Mouse (Mus musculus) urinary bladder, postnatal 4 days (tissue): ENCODE data around the gene Slamf6.
"Not testable (repeated sequence)": the region's sequence is repeated elsewhere in the genome, so short reads cannot be mapped to it uniquely, and the experiment has no call there.

Source experiments
- DNase-seq, 2 experiments: peaks; one replicate each; pipeline ENCODE4 v3.0.0; 2021 to 2022; ENCODE audit warnings: low spot score in 2 of 2

The Slamf6 gene

GRCm38 (mm10) chr1:171917305-171918039, at the start of gene Slamf6:
TSS of gene Slamf6 (plus strand) at chr1:171917515.
- DNase-seq: no peak

DNA sequence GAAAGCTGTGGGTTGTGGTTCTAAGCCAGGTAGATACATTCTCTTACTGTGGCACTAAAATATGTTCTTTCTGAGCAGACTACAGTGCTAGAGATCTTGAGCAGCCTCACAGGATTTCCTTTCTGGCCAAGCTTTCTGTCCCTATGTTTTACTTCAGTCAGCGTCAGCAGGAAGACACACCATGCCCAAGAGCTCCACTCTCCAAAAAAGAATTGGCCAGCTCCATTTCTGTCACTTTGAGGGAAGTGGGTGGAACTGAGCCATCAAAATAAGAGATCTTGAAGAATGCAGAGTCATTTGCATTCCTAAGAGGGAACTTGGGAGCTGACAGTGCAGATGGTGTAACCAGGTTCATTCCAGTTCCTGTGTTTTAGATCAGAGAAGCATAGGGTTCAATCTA, 30.3 kb upstream of the Slamf6 start:
- no peak for DNase-seq

GRCm38 (mm10) chr1:171895364-171895763, 22.0 kb upstream of the Slamf6 start, which contains the start of gene Gm10521:
TSS of gene Gm10521 (plus strand) at chr1:171895664.
- not testable (repeated sequence) for DNase-seq

DNA sequence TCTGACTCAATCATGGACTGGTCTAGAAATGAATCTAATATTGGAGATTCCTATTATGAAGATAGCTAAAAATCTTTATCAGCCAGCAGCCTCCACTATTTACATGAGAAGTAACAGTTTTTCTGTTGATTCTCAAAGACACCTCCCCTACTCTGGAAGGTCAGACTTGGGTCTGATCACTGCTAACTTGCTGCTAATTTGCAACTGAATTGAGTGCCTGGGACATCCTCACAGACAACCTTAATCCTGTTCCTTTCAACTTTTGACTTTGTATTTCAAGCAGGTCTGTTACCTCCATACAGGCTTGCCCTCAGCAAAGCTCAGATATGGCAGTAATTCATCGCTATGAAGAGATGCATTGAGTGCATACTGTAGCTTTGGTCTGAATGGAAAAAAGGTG, 13.3 kb upstream of the Slamf6 start:
- no peak for DNase-seq

DNA sequence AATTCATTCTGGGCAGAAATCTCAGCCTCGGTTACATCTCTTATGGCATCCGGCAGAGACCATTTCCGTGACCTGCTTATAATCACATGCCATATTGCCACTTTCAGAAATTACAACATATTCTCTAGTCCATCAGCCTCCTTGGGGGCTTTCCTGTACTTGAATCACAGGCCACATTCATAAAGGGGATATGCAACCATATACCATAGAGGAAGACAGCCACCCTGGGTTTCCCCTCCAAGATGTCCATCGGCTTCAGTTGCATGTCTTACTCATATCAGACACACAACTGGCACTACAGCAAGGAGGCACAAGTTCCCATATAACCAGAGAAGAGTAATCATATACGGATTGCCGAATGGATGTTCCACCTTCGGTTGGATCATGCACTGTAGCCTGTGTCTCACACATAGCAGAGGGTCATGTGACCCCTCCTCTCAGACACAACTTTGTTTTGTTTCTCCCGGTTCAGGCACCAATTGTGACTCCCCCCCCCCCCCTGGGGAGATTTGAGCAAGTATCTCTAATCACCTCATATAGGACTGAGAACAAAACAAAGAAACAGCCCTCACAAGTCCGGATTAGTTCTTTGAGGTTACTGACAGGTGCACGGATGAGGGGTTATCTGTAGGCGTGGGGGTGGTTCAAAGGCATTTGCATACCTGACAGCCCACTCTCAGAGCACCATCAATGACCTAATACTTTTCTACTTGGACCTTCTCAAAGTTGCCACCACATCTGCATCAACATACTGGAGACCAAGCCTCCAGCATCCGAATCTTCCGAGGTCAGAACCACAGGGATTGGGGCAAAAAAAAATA, 1.5 kb upstream of the Slamf6 start:
- DNase-seq: no peak

DNA sequence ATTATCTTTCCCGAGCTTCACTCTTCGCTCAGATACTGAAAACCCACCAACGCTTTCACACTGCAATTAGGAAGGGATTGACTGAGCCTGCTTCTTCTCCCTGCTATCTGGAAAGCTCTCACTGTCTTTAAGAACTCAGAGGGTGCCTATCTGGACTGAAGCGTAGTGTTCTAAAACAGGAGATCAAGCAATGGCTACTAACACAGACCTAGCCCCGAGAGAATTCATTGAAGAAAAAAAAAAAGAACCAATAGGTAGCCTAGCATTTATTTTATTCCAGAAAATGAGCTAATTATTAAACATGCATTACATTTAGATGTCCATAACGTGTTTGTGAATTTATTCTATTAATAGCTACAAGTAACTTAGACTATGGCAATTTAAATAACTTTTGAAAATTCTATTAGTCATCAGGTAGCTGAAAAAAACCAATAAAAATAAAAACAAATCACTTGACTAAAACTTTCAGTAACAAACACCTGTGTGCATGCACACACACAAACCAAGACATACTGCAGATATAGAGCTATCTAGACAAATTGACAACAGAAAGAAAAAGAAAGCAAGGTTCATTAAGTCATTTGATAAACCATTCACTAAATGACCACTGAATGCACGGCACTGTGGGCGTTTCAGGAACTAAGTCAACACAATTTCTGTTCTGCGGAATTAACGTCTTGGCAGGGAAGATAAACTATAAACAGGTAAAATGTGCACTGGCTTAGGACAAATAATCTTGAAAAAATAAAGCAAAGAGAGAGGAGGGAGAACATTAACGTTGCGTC, 1.0 kb downstream of the Slamf6 start:
- no peak for DNase-seq

- DNase-seq: no peak
These were observed 1.9 kb downstream of the Slamf6 start for GRCm38 (mm10) chr1:171919193-171919592.

GRCm38 (mm10) chr1:171919901-171920510, 2.7 kb downstream of the Slamf6 start:
- DNase-seq: no peak

- DNase-seq: no peak
These were observed 3.8 kb downstream of the Slamf6 start for GRCm38 (mm10) chr1:171920989-171921621.

GRCm38 (mm10) chr1:171921641-171922040, 4.3 kb downstream of the Slamf6 start:
- DNase-seq: no peak

GRCm38 (mm10) chr1:171922844-171923243, 5.5 kb downstream of the Slamf6 start:
- no peak for DNase-seq

GRCm38 (mm10) chr1:171924900-171925299, 7.6 kb downstream of the Slamf6 start:
- DNase-seq: no peak

- no peak for DNase-seq
These were observed 16.5 kb downstream of the Slamf6 start for GRCm38 (mm10) chr1:171933851-171934250.

DNA sequence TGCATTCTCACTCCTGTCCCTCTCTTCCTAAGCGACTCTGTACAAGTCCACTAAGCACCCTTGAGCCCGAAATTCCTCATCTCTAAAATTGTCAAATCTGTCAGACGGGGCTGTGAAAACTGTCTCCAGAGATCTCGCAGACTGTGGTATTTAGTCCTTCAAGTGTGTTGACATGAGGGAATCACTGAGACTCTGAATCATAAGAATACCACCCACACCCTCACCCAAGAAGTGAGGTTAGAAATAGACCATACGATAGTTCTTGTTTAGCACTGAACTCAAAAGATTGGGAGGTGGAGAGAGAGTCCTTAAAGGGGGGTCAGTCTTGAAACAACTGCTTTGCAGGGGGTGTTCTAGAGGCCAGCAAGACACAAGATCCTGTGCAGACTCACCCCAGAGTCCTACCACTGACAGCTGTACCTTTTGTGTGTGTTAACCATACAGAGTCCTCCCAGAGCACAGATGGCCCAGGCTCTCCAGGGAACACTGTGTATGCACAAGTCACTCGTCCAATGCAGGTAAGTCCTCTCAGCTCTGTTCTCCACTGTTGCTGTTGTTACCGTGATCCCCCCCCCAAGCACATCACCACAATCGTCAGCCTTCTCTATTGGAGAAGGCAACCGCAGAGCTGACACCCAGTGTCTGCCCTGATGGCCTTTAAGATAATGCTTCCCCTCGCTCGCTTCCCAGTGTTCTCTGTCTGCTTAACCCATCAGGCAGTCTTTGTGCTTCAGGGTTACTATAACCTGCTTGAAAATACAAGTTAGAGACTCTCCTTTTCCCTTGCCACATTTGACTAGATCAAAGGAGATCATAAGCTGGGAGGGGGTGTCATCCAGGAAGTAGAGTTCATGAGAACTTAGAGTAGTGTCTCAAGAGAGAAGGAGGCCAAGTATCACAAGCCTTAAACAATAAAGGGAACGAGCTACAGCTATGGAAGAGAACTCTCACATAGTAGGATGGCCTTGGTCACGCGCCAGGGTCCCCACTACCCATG, 21.9 kb downstream of the Slamf6 start:
- DNase-seq: no peak

GRCm38 (mm10) chr1:171940626-171941025, 23.3 kb downstream of the Slamf6 start:
- DNase-seq: no peak

- no peak for DNase-seq
These were observed 29.2 kb downstream of the Slamf6 start for GRCm38 (mm10) chr1:171946447-171946995.

DNA sequence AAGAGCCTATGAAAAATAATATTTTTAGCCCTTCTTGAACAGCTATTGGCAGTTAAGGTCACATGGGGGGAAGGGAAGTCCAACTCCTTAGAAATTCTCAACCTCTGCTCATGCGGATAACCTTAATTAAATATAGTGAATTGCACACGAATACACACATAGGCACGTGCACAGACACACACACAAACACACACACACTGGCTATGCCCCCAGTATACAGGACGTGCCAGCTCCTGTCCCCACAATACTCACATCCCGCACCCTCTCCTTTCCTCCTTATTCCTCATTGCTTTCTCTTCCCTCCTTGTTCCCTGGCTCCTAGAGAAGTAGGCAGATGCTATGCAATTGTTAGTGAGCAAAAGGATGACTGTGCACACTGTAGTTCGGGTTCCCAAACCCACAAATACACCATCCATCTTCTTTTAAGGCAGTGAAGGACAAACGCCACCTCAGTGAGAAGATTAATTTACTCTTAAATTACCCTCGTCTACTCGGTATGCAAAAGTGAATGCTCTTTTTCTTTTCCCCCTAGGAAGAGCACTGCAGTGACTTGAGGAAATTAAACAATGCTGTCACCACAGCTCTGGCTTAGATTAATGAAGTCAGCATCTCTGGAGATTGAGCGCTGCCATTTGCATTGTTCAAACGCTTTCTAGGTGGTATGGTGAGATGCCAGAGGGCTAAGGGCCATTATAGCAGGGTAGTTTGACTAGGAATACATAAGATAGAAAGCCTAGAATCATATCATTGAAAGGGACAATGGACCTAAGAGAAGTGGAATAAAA, 31.0 kb downstream of the Slamf6 start:
- DNase-seq: no peak

DNA sequence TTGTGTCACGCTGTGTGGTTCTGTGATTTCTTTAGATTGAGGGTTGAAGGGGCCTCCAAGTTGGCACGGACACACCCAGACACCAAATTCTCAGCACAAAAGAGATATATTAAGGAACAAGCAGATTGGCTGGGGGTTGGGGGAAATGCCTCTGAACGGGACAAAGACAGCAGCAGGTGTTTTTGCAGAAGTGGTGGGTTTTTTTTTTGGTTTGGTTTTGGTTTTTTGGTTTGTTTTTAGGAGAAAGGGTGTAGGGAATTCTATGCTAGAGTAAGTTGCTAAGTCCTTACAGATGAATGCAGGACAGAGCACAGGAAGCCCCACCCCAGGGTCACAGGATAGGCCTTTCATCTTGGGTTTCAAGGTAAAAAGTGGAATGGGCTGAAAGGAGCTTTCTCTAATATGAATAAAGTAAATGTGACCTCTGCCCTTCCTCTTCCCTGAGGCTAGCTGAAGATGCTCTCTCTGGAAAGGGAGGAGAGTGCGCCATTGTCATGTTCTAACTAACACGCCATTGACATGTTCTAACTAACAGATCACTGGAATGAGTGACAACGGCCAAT, 31.7 kb downstream of the Slamf6 start:
- DNase-seq: no peak

DNA sequence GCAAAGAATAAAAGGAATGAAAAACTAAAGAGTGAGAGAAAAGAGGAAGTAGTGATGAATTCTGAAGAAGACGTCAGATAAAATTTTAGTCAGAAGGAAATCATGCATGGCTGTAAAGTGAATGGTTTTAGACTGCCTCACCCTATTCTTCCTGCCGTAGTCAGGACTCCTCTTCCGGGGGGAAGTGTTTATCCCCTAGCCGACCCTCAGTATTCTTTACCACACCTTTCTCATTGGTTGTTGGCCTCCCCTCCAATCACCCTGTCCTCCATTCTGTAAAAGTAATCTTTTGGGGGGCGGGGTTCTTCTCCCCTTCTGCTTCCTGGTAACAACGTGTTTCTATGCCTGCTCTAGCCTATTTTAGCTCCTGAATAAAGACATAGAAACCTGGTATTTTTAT, 37.8 kb downstream of the Slamf6 start:
- no peak for DNase-seq
